Comparison of ENCODE assay signal across 14 mouse cellular contexts in the genomic region with DNA sequence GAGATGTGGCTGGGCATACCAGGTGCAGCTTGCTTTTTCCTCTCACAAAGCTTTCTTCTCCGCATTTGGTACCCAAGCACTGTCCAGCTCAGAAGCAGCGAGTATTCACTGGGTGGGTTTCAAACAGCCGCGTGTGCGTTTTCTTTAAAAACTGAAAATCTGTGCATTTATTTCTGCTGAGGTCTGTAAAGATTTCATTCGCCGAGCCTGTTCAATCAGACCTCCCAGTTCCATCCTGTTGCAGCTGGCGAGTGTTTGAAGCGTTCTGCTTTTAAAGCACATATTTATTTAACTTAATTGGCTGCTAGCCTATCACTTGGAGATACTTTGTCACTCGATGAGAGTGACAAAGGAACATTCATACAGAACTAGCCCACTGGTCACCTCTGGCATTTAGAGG.
"Had no signal": no experiment of that assay in that cellular context is flagged by ENCODE, and none has a peak within 500 bp of the region (broad histone marks: within the 10 kb centered on the region; RNA-seq: fewer than 3 reads in every experiment).

No protein-coding gene starts in this region.

- H3K27ac ChIP-seq: kidney, embryonic 15.5 days; limb, embryonic 10.5 days; liver, embryonic 15.5 days; macrophage; neural tube, embryonic 15.5 days had no signal

- H3K9ac ChIP-seq: kidney, embryonic 15.5 days; liver, embryonic 15.5 days; neural tube, embryonic 15.5 days had no signal

- H3K9me3 ChIP-seq: kidney, embryonic 15.5 days; limb, embryonic 10.5 days; liver, embryonic 15.5 days; neural tube, embryonic 15.5 days had no signal

- H3K4me3 ChIP-seq: kidney, embryonic 15.5 days; limb, embryonic 10.5 days; liver, embryonic 15.5 days; neural tube, embryonic 15.5 days had no signal

- H3K36me3 ChIP-seq: kidney, embryonic 15.5 days; limb, embryonic 10.5 days; liver, embryonic 15.5 days; neural tube, embryonic 15.5 days had no signal

- H3K27me3 ChIP-seq: kidney, embryonic 15.5 days; liver, embryonic 15.5 days; neural tube, embryonic 15.5 days had no signal

- DNase-seq: kidney, adult 18-20 months; kidney, postnatal 14 days; lung, adult 2 months; lung, postnatal 10 days; midbrain, embryonic 14.5 days; right cerebral cortex, adult 18-20 months; right cerebral cortex, postnatal 25 days; thymus, postnatal 36 days had no signal

- H3K4me2 ChIP-seq: kidney, embryonic 15.5 days; liver, embryonic 11.5 days; liver, embryonic 15.5 days; neural tube, embryonic 15.5 days had no signal
